Mouse (Mus musculus) embryonic facial prominence, embryonic 14.5 days (tissue): ENCODE results near the gene Olfr1330. TPM values are rescaled to one million over a fixed set of nuclear protein-coding genes. Genes with fewer than 3 reads are reported as not detected.
"Not testable (repeated sequence)": the region's sequence is repeated elsewhere in the genome, so short reads cannot be mapped to it uniquely, and the experiment has no call there.

Experiments
- ATAC-seq: fragments of 200-750 bp; cut with Nextera tagmentation; 2 replicates; pipeline ENCODE4 v1.8.0; 2017; ENCODE audit warnings: low read depth, moderate number of reproducible peaks, moderate TSS enrichment
- DNase-seq: peaks from one replicate; pipeline ENCODE4 v3.0.0-alpha.2; 2015; ENCODE audit warnings: low spot score
- H3K27ac ChIP-seq: fragments of 300-500 bp; sonication (generic); replicated peaks from 2 replicates; pipeline ENCODE4 v1.5.1; 2014; ENCODE audit warnings: low read depth, mild to moderate bottlenecking, low read length, moderate library complexity
- H3K27me3 ChIP-seq: fragments of 300-500 bp; sonication (generic); replicated peaks from 2 replicates; pipeline ENCODE4 v1.6.1; 2014; ENCODE audit warnings: low read length; ENCODE audit not compliant: control insufficient read depth, insufficient read depth
- H3K36me3 ChIP-seq: fragments of 300-500 bp; sonication (generic); 2 replicates; pipeline ENCODE4 v1.6.1; 2014; ENCODE audit warnings: low read length, mixed read lengths; ENCODE audit not compliant: control insufficient read depth, insufficient read depth
- H3K4me1 ChIP-seq: fragments of 300-500 bp; sonication (generic); 2 replicates; pipeline ENCODE4 v1.6.1; 2014; ENCODE audit warnings: antibody characterized with exemption, low read length; ENCODE audit not compliant: control insufficient read depth, insufficient read depth
- H3K4me2 ChIP-seq: fragments of 300-500 bp; sonication (generic); 2 replicates; pipeline ENCODE4 v1.6.1; 2014; ENCODE audit warnings: low read depth, mild to moderate bottlenecking, low read length, moderate library complexity, mixed read lengths
- H3K4me3 ChIP-seq: fragments of 300-500 bp; sonication (generic); 2 replicates; pipeline ENCODE4 v1.5.1; 2014; ENCODE audit warnings: low read depth, mild to moderate bottlenecking, low read length
- H3K9ac ChIP-seq: fragments of 300-500 bp; sonication (generic); 2 replicates; pipeline ENCODE4 v1.6.1; 2014; ENCODE audit warnings: low read depth, mild to moderate bottlenecking, low read length, moderate library complexity, mixed read lengths
- H3K9me3 ChIP-seq: fragments of 300-500 bp; sonication (generic); 2 replicates; pipeline ENCODE4 v1.6.1; 2016; ENCODE audit warnings: low read length; ENCODE audit not compliant: control insufficient read depth
- WGBS: fragments of 180-500 bp; shearing (Covaris S2); extraction: QIAGEN DNeasy Blood & Tissue Kit; methylation state at CpG from one replicate; pipeline ENCODE4 v1.1.7; 2014; 5-methylcytosine and 5-hydroxymethylcytosine counted together
- polyA plus RNA-seq: library from polyadenylated mRNA; unstranded; fragments of >200 nt; fragmentation: Nextera tagmentation; extraction: Ambion mirVana; gene quantifications from 2 replicates; pipeline ENCODE4 v1.2.1, GENCODE M21; 2014

The Olfr1330 gene
- polyA plus RNA-seq = 0.11 TPM in 1 of 2 replicates, not detected in the other

- no peak within 1 kb of the TSS for H3K9ac ChIP-seq
- no peak within 1 kb of the TSS for H3K27ac ChIP-seq
- no peak within 1 kb of the TSS for H3K4me3 ChIP-seq
- no peaks in the 10 kb centered on the region for H3K36me3 ChIP-seq
- H3K4me1 ChIP-seq = no peaks in the 10 kb centered on the region
- DNase-seq (no peak), ATAC-seq (no peak)
- H3K4me2 ChIP-seq = no peak within 1 kb of the TSS
- H3K27me3 ChIP-seq = no peaks in the 10 kb centered on the region
- WGBS = 71% methylated on average over 1 of the region's 1 CpGs
- H3K9me3 ChIP-seq = no peaks in the 10 kb centered on the region
These were observed at the start of gene Olfr1330 for GRCm38 (mm10) chr4:118888297-118888696. Gene Olfr1330, plus strand, starts transcription at chr4:118888597.

- DNase-seq (no peak), ATAC-seq (no peak)
- H3K27me3 ChIP-seq = no peaks in the 10 kb centered on the region
- H3K36me3 ChIP-seq = no peaks in the 10 kb centered on the region
- no peak overlapping the region for H3K4me2 ChIP-seq
- H3K9ac ChIP-seq = no peak overlapping the region
- H3K9me3 ChIP-seq = no peaks in the 10 kb centered on the region
- H3K27ac ChIP-seq = no peak overlapping the region
- H3K4me3 ChIP-seq = no peak overlapping the region
- 84% methylated on average over 1 of the region's 1 CpGs for WGBS
- H3K4me1 ChIP-seq = no peaks in the 10 kb centered on the region
These were observed 26.6 kb upstream of the Olfr1330 start for GRCm38 (mm10) chr4:118861791-118862190.

- Histone ChIP-seq H3K4me2 (no peak overlapping the region), H3K9me3 (no peaks in the 10 kb centered on the region), H3K27ac (no peak overlapping the region), H3K4me1 (no peaks in the 10 kb centered on the region), H3K4me3 (no peak overlapping the region), H3K36me3 (no peaks in the 10 kb centered on the region), H3K27me3 (no peaks in the 10 kb centered on the region), H3K9ac (no peak overlapping the region)
- DNase-seq (peak; percentile 45), ATAC-seq (peak; percentile 18; the same call in 1 of the 2 replicates)
- 50% methylated on average over 4 of the region's 4 CpGs for WGBS
These were observed 25.7 kb upstream of the Olfr1330 start for GRCm38 (mm10) chr4:118862704-118863103.

GRCm38 (mm10) chr4:118864349-118864748 lies 24.0 kb upstream of the Olfr1330 start, which contains the start of gene Olfr1331:
Gene Olfr1331, plus strand, starts transcription at chr4:118864649.
- H3K4me3 ChIP-seq = no peak within 1 kb of the TSS
- ATAC-seq = no peak
- no peaks in the 10 kb centered on the region for H3K36me3 ChIP-seq
- H3K4me1 ChIP-seq = no peaks in the 10 kb centered on the region
- H3K27me3 ChIP-seq = no peaks in the 10 kb centered on the region
- 100% methylated on average over 1 of the region's 1 CpGs for WGBS
- no peak within 1 kb of the TSS for H3K9ac ChIP-seq
- no peak within 1 kb of the TSS for H3K27ac ChIP-seq
- DNase-seq = no peak
- H3K9me3 ChIP-seq = no peaks in the 10 kb centered on the region
- H3K4me2 ChIP-seq = no peak within 1 kb of the TSS

- no peaks in the 10 kb centered on the region for H3K27me3 ChIP-seq
- no peaks in the 10 kb centered on the region for H3K4me1 ChIP-seq
- ATAC-seq = no peak
- no peak overlapping the region for H3K4me2 ChIP-seq
- H3K27ac ChIP-seq = no peak overlapping the region
- no peaks in the 10 kb centered on the region for H3K9me3 ChIP-seq
- no peak for DNase-seq
- no peaks in the 10 kb centered on the region for H3K36me3 ChIP-seq
- H3K9ac ChIP-seq = no peak overlapping the region
- no peak overlapping the region for H3K4me3 ChIP-seq
These were observed 20.8 kb upstream of the Olfr1330 start for GRCm38 (mm10) chr4:118867566-118867965.

GRCm38 (mm10) chr4:118901981-118902380 lies 13.6 kb downstream of the Olfr1330 start:
- Histone ChIP-seq H3K9me3 (no peaks in the 10 kb centered on the region), H3K27ac (no peak overlapping the region), H3K4me3 (no peak overlapping the region), H3K9ac (no peak overlapping the region), H3K27me3 (no peaks in the 10 kb centered on the region), H3K4me1 (no peaks in the 10 kb centered on the region), H3K4me2 (no peak overlapping the region), H3K36me3 (no peaks in the 10 kb centered on the region)
- peak; percentile 14 for DNase-seq
- WGBS = 61% methylated on average over 2 of the region's 2 CpGs
- ATAC-seq = no peak

- H3K27ac ChIP-seq, H3K4me2 ChIP-seq, DNase-seq, H3K9ac ChIP-seq, H3K4me1 ChIP-seq, H3K27me3 ChIP-seq, H3K4me3 ChIP-seq, H3K36me3 ChIP-seq, ATAC-seq, H3K9me3 ChIP-seq: not testable (repeated sequence)
- WGBS = 63% methylated on average over 2 of the region's 2 CpGs
These were observed 29.0 kb downstream of the Olfr1330 start, which contains the start of gene Olfr1329 for GRCm38 (mm10) chr4:118917365-118917764. Gene Olfr1329, minus strand, starts transcription at chr4:118917465.

GRCm38 (mm10) chr4:118931326-118931725 lies 42.9 kb downstream of the Olfr1330 start:
- ATAC-seq, H3K27ac ChIP-seq, DNase-seq, H3K36me3 ChIP-seq, H3K9me3 ChIP-seq, H3K27me3 ChIP-seq, H3K9ac ChIP-seq, H3K4me3 ChIP-seq, H3K4me1 ChIP-seq, H3K4me2 ChIP-seq: not testable (repeated sequence)
- 75% methylated on average over 3 of the region's 3 CpGs for WGBS

- no peaks in the 10 kb centered on the region for H3K9me3 ChIP-seq
- no peak for ATAC-seq
- no peak for DNase-seq
- no peaks in the 10 kb centered on the region for H3K36me3 ChIP-seq
- 71% methylated on average over 2 of the region's 2 CpGs for WGBS
- H3K9ac ChIP-seq = no peak within 1 kb of the TSS
- H3K27ac ChIP-seq = no peak within 1 kb of the TSS
- H3K4me3 ChIP-seq = no peak within 1 kb of the TSS
- no peak within 1 kb of the TSS for H3K4me2 ChIP-seq
- no peaks in the 10 kb centered on the region for H3K27me3 ChIP-seq
- H3K4me1 ChIP-seq = no peaks in the 10 kb centered on the region
These were observed 50.1 kb downstream of the Olfr1330 start, which contains the start of gene Olfr1328 for GRCm38 (mm10) chr4:118938512-118938911. Gene Olfr1328, minus strand, starts transcription at chr4:118938612.
